Mouse (Mus musculus) neural tube, embryonic 11.5 days (tissue): ENCODE data around the gene Ube2g1. TPM values are rescaled to one million over a fixed set of nuclear protein-coding genes. Genes with fewer than 3 reads are reported as not detected.

ENCODE experiments used
- ATAC-seq: fragments of 200-750 bp; cut with Nextera tagmentation; 2 replicates; pipeline ENCODE4 v1.8.0; 2017; ENCODE audit warnings: moderate number of reproducible peaks, mild to moderate bottlenecking, moderate TSS enrichment, moderate library complexity; ENCODE audit not compliant: insufficient read depth, low FRiP score, low TSS enrichment
- DNase-seq: peaks from one replicate; pipeline ENCODE4 v3.0.0-alpha.2; 2015; ENCODE audit warnings: low spot score
- H3K27ac ChIP-seq: fragments of 300-500 bp; sonication (generic); 2 replicates; pipeline ENCODE4 v1.5.1; 2014; ENCODE audit warnings: low read depth, mild to moderate bottlenecking, low read length
- H3K27me3 ChIP-seq: fragments of 300-500 bp; sonication (generic); 2 replicates; pipeline ENCODE4 v1.6.1; 2014; ENCODE audit warnings: mild to moderate bottlenecking, low read length, mixed read lengths; ENCODE audit not compliant: control insufficient read depth, insufficient read depth
- H3K36me3 ChIP-seq: fragments of 300-500 bp; sonication (generic); 2 replicates; pipeline ENCODE4 v1.6.1; 2014; ENCODE audit warnings: mild to moderate bottlenecking, low read length, moderate library complexity, mixed read lengths; ENCODE audit not compliant: control insufficient read depth, insufficient read depth
- H3K4me1 ChIP-seq: fragments of 300-500 bp; sonication (generic); 2 replicates; pipeline ENCODE4 v1.6.1; 2014; ENCODE audit warnings: low read length, mixed read lengths; ENCODE audit not compliant: control insufficient read depth, insufficient read depth
- H3K4me2 ChIP-seq: fragments of 300-500 bp; sonication (generic); 2 replicates; pipeline ENCODE4 v1.6.1; 2014; ENCODE audit warnings: low read depth, mild to moderate bottlenecking, moderate library complexity
- H3K4me3 ChIP-seq: fragments of 300-500 bp; sonication (generic); 2 replicates; pipeline ENCODE4 v1.5.1; 2014; ENCODE audit warnings: low read depth, low read length
- H3K9ac ChIP-seq: fragments of 300-500 bp; sonication (generic); 2 replicates; pipeline ENCODE4 v1.6.1; 2014; ENCODE audit warnings: mild to moderate bottlenecking, low read length
- H3K9me3 ChIP-seq: fragments of 300-500 bp; sonication (generic); 2 replicates; pipeline ENCODE4 v1.6.1; 2016; ENCODE audit warnings: low read length; ENCODE audit not compliant: control insufficient read depth
- WGBS: fragments of 180-500 bp; shearing (Covaris S2); extraction: QIAGEN DNeasy Blood & Tissue Kit; methylation state at CpG from one replicate; pipeline ENCODE4 v1.1.7; 2014; 5-methylcytosine and 5-hydroxymethylcytosine counted together
- polyA plus RNA-seq: library from polyadenylated mRNA; unstranded; fragments of >200 nt; fragmentation: Nextera tagmentation; extraction: Ambion mirVana; gene quantifications from 2 replicates; pipeline ENCODE4 v1.2.1, GENCODE M21; 2014

Ube2g1 gene
- polyA plus RNA-seq, 1 experiment from 2014 or later = 119 TPM

DNA sequence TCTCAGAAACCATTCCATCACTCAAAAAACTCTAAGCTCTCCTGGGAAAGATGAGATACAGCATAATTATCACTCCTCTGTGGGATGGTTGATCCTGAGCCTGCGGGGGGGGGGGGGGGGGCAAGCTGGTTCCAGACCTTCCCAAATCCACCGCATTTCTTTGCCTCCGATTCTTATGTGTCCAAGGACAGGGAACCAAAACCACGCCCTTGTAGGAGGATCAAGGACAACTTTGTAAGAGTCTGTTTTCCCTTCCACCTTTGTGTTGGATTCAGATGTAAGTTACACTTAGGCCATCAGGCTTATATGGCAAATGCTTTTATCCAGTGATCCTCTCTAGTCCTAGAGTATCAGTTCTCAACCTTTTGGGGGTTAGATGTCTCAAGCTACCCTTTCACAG is 8.8 kb downstream of the Ube2g1 start:
- H3K9me3 ChIP-seq = no peaks in the 10 kb centered on the region
- no peak overlapping the region for H3K4me3 ChIP-seq
- no peak overlapping the region for H3K27ac ChIP-seq
- 86% methylated on average over 4 of the region's 4 CpGs for WGBS
- H3K4me1 ChIP-seq = no peaks in the 10 kb centered on the region
- H3K36me3 ChIP-seq = no peaks in the 10 kb centered on the region
- no peak overlapping the region for H3K9ac ChIP-seq
- H3K4me2 ChIP-seq = no peak overlapping the region
- H3K27me3 ChIP-seq = no peaks in the 10 kb centered on the region
- ATAC-seq = no peak
- no peak for DNase-seq

DNA sequence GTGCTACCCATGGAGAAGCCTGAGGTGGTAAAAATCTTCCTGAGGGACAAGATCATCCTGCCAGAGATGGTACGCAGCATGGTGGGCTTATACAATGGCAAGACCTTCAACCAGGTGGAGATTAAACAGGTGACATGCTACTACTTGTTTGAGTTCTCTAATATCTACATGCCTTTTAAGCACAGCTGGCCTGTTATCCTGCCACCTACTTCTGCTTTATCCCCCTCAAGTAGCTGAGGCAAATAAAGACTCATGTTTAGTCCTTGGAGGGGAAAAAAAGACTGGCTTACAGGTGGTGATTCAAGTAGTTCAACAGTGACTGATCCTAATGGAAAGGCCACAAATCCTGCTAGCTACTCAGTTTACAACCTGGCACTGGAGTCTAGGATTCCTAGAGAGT is 11.4 kb downstream of the Ube2g1 start:
- H3K4me3 ChIP-seq = no peak overlapping the region
- no peaks in the 10 kb centered on the region for H3K4me1 ChIP-seq
- no peak for ATAC-seq
- no peaks in the 10 kb centered on the region for H3K36me3 ChIP-seq
- no peak overlapping the region for H3K4me2 ChIP-seq
- no peak overlapping the region for H3K9ac ChIP-seq
- H3K9me3 ChIP-seq = no peaks in the 10 kb centered on the region
- DNase-seq = no peak
- H3K27me3 ChIP-seq = no peaks in the 10 kb centered on the region
- H3K27ac ChIP-seq = no peak overlapping the region
- 100% methylated on average over 1 of the region's 1 CpGs for WGBS

DNA sequence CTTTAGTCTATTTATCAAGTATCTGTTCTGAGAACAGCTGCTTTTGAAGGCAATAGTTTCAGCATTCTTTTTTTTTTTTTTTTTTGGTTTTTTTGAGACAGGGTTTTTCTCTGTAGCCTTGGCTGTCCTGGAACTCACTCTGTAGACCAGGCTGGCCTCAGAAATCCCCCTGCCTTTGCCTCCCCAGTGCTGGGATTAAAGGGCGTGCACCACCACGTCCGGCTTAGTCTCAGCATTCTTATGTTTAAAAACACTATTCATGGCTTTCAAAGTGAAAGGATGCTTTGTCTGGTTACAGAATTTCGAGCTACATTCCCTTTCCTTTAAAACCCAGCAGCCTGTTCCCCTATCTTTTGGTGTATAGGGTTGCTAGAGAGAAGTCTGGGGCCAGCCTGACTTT is 35.6 kb downstream of the Ube2g1 start:
- no peaks in the 10 kb centered on the region for H3K36me3 ChIP-seq
- WGBS = 47% methylated on average over 4 of the region's 4 CpGs

DNA sequence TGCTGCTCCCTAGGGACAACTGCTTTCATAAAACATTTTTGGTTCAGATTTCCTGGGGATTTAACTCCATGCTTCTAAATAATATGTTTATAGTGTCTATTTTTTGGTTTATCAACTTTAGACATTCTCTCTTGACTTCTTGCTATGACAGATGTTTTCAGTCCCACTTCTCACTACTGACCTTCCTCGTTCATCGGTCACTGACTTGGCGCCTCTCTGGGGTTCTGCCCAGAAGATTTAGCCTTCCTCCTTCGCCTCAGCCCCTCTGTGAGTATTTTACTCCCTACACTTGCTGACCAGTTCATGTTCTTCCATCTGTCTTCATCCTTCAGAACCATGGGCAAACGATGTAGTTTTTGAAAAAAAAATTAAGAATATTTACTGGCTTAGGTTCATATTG is 38.3 kb downstream of the Ube2g1 start:
- no peaks in the 10 kb centered on the region for H3K4me1 ChIP-seq
- 90% methylated on average over 5 of the region's 5 CpGs for WGBS
- ATAC-seq = no peak

More for the DNA sequence above, 35.6 kb downstream of the Ube2g1 start:
- no peak overlapping the region for H3K4me2 ChIP-seq
- no peak for DNase-seq
- H3K9ac ChIP-seq = no peak overlapping the region
- H3K9me3 ChIP-seq = no peaks in the 10 kb centered on the region
- H3K4me1 ChIP-seq = no peaks in the 10 kb centered on the region
- no peaks in the 10 kb centered on the region for H3K27me3 ChIP-seq
- no peak overlapping the region for H3K4me3 ChIP-seq
- no peak overlapping the region for H3K27ac ChIP-seq
- no peak for ATAC-seq

DNA sequence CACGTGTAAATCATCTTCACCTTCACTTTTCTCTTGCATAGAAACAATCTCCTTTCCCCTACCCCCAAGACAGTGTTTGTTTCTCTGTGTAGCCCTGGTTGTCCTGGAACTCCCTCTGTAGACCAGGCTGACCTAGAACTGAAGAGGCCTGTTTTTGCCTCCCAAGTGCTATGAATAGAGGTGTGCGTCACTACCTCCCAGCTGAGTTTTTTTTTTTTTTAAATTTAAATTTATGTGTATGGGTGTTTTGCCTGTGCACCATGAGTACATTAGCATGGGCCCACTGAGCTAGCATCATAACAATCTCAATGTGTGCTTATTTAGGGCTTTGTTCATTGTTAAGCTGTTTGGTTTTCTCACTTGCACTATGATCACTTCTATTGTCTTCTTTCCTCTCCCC is 43.3 kb downstream of the Ube2g1 start:
- no peaks in the 10 kb centered on the region for H3K9me3 ChIP-seq
- H3K36me3 ChIP-seq = no peaks in the 10 kb centered on the region
- no peak overlapping the region for H3K9ac ChIP-seq
- ATAC-seq (no peak), DNase-seq (no peak)
- H3K4me2 ChIP-seq = no peak overlapping the region
- no peak overlapping the region for H3K27ac ChIP-seq
- H3K4me3 ChIP-seq = no peak overlapping the region
- no peaks in the 10 kb centered on the region for H3K4me1 ChIP-seq
- 84% methylated on average over 2 of the region's 2 CpGs for WGBS
- H3K27me3 ChIP-seq = no peaks in the 10 kb centered on the region

More for the DNA sequence above, 38.3 kb downstream of the Ube2g1 start:
- Histone ChIP-seq H3K9me3 (no peaks in the 10 kb centered on the region), H3K27ac (no peak overlapping the region), H3K4me2 (no peak overlapping the region), H3K27me3 (no peaks in the 10 kb centered on the region), H3K36me3 (no peaks in the 10 kb centered on the region), H3K4me3 (no peak overlapping the region), H3K9ac (no peak overlapping the region)
- DNase-seq = no peak

DNA sequence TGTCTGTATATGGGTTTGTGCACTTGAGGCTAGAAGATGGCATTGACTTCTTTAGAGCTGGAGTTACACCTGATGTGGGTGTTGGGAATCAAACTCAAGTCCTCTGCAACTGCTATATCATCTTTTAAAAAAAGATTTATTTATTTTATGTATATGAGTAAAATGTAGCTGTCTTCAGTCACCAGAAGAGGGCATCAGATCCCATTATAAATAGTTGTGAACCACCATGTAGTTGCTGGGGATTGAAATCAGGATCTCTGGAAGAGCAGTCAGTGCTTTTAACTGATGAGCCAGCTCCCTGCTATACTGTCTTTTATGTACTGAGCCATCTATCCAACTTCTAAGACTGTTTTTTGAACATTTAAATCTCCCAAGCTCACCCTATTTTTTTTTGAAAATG is 52.8 kb downstream of the Ube2g1 start:
- DNase-seq (no peak), ATAC-seq (no peak)
- Histone ChIP-seq H3K9me3 (no peaks in the 10 kb centered on the region), H3K4me2 (no peak overlapping the region), H3K36me3 (no peaks in the 10 kb centered on the region), H3K4me1 (no peaks in the 10 kb centered on the region), H3K9ac (no peak overlapping the region), H3K27me3 (no peaks in the 10 kb centered on the region), H3K27ac (no peak overlapping the region), H3K4me3 (no peak overlapping the region)

DNA sequence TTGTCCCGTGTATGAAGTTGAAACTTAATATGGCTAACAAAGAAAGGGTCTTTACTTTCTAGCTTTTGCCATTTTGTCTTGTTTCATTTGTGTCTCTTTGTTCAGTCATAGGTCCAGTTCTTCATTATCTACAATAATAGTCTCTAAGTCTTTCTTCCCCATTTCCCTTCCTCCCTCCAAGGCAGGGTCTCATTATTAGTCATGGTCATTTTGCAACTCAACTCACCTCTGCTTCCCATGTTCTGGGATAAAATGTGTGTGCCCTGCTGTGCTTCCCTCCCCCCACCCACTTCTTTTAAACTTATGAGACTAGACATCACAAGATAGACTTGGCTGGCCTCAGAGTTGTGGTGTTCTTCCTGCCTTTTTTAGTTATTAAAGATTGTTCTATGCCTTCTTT is 53.3 kb downstream of the Ube2g1 start:
- no peak for DNase-seq
- ATAC-seq = no peak
- Histone ChIP-seq H3K27me3 (no peaks in the 10 kb centered on the region), H3K4me3 (no peak overlapping the region), H3K9me3 (no peaks in the 10 kb centered on the region), H3K9ac (no peak overlapping the region), H3K27ac (no peak overlapping the region), H3K36me3 (no peaks in the 10 kb centered on the region), H3K4me1 (no peaks in the 10 kb centered on the region), H3K4me2 (no peak overlapping the region)
- WGBS = 87% methylated on average over 1 of the region's 1 CpGs

DNA sequence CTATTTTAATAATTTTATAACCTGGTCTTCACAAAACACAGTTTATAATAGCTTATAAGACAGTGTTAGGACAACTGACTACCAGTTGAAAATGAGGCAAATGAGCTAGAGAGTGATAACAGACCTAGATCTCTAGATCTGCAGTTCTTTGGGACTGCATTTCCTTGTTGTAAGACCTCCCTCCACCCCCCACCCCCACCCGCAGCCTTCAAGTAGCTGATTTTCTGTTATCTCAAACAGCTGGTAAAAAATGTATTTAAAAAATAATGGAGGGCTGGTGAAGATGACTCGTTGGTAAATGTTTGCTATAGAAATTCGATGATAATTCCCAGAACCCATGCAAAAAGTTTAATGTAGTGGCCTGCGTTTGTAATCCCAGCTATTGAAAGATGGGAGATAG is 57.6 kb downstream of the Ube2g1 start:
- no peak overlapping the region for H3K9ac ChIP-seq
- WGBS = 96% methylated on average over 4 of the region's 4 CpGs
- H3K9me3 ChIP-seq = no peaks in the 10 kb centered on the region
- no peaks in the 10 kb centered on the region for H3K36me3 ChIP-seq
- no peaks in the 10 kb centered on the region for H3K27me3 ChIP-seq
- no peak overlapping the region for H3K27ac ChIP-seq
- no peak for ATAC-seq
- no peak for DNase-seq
- no peaks in the 10 kb centered on the region for H3K4me1 ChIP-seq
- H3K4me3 ChIP-seq = no peak overlapping the region
- H3K4me2 ChIP-seq = no peak overlapping the region

DNA sequence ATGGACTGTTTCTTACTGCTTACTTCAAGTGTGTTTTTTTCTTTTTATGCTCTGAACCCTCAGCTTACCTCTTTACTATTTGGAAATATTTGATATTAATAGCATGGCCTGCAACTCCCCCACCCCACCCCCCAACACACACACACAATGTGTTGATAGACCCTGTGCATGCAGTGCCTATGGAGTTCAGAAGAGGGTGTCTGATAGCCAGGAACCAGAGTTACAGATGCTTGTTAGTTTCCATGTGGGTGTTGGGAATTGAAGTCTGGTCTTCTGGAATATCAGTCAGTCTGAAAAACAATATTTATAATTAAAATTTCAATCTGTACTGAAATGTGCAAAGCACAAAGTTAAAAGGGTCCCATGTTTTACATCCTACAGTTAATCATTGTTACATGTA is 63.6 kb downstream of the Ube2g1 start:
- Histone ChIP-seq H3K4me2 (no peak overlapping the region), H3K27me3 (no peaks in the 10 kb centered on the region), H3K4me3 (no peak overlapping the region), H3K4me1 (no peaks in the 10 kb centered on the region), H3K27ac (no peak overlapping the region), H3K9me3 (no peaks in the 10 kb centered on the region), H3K9ac (no peak overlapping the region), H3K36me3 (no peaks in the 10 kb centered on the region)
- ATAC-seq (no peak), DNase-seq (no peak)
